Comparison of ENCODE assay signal across 8 mouse cellular contexts in the genomic region with DNA sequence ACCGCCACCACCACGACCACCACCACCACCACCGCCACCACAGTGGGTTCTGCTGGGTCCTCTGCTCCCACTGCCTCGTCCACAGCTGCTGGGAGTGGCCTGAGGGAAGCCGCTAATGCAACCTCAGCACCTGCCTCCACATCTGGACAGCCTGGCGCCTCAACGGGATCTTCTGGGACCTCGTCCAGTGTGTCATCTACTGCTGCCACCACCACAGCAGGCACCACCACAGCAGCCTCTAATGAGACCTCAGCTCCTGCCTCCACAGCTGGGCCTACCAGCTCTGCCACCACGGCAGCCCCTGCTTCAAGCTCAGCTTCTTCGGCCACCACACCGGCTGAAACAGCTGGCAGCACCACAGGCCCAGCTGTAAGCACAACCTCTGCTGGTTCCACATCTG.
DNase-seq lines count a peak whose midpoint lies in the region; TF ChIP-seq lines count a peak whose summit lies in the region.
"Not testable (repeated sequence)": the region's sequence is repeated elsewhere in the genome, so short reads cannot be mapped to it uniquely, and the experiment has no call there.

No protein-coding gene starts in this region.

- DNase-seq in CD8-positive naive resting alpha-beta T cell, adult 2 months (ENCODE audit: low read depth in 2 of 2, low spot score in 2 of 2): peak; percentile 36 to 49
- peak; percentile 22 for DNase-seq in cerebellum, adult 8-10 months
- DNase-seq in gastrocnemius, postnatal 10 days: peak; percentile 48
- peak; percentile 28 for DNase-seq in kidney, adult 11 months
- peak; percentile 22 to 45 for DNase-seq in layer of hippocampus, postnatal 10 days (ENCODE audit: low spot score in 2 of 2)
- DNase-seq in lung, adult 2 months: peak; percentile 16
- peak; percentile 18 for DNase-seq in right cerebral cortex, postnatal 14 days
- DNase-seq in thymus, postnatal 25 days: peak; percentile 22

- H3K4me3 ChIP-seq in lung, adult 2 months (replicated peaks; ENCODE audit: extremely low read depth, low read depth, low read length): not testable (repeated sequence)

- not testable (repeated sequence) for H3K4me1 ChIP-seq in lung, adult 2 months (ENCODE audit: control insufficient read depth, insufficient read depth, low read length)

- TF ChIP-seq POLR2A in lung, adult 2 months (IDR thresholded peaks at IDR 0.05; ENCODE audit: borderline replicate concordance, extremely low read depth, low read depth, low read length): not testable (repeated sequence)

- not testable (repeated sequence) for TF ChIP-seq CTCF in lung, adult 2 months (IDR thresholded peaks at IDR 0.05; ENCODE audit: insufficient read depth, low read length)

- WGBS in lung, adult 2 months: 40% methylated on average over 1 of the region's 11 CpGs
